Mouse (Mus musculus): ENCODE data around the gene Crb3.

The Crb3 gene

DNA sequence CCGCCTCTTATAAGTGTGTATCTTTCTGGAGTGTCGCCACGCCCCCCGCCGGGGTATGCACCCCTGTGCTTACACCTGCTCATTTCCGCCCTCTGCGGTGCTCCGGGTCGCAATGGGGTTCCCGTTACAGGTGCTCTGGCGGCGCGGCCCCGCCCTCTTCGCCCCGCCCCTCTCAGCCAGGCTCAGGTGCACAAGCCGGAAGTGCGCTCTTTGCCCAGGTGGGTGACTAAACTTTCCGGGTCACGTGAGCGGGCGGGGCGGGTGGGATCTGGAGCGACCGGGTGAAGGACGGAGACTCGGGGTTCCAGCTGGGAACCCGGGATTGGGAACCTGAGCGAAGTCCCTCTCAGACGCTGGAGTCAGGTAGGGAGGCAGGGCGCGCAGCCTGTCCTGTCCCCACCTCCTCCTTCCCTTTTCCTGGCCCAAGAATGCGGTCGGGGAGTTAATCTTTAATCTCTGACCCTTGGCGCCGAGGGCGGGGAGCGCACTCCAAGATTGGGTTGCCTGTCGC is 3.2 kb downstream of the Crb3 start:
- no peak for DNase-seq (ENCODE audit: low read depth, low spot score)

GRCm38 (mm10) chr17:57062548-57062947 is 3.6 kb downstream of the Crb3 start:
- no peak for DNase-seq (ENCODE audit: low read depth, low spot score)

- no peak for DNase-seq (ENCODE audit: low read depth, low spot score)
These were observed 4.1 kb downstream of the Crb3 start for GRCm38 (mm10) chr17:57063031-57063430.

DNA sequence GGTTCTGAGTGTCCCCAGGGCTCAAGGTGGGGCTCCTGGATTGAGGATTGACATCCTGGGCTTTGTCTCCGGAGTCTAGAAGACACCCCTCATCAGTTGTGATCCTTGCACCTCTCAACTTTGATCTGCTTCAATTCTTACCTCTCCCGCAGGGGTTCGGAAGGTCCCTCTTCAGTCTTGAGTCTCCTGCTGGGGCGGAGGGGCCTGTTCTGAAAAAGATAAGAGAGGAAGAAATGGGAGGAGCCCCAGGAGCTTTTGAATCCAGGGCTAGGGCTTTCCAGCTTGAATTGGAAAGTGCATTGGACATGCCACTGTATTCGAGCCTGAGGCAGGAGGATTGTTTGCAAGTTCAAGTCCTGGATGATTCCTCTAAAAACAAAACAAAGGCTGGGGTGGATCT is 8.0 kb downstream of the Crb3 start:
- no peak for DNase-seq (ENCODE audit: low read depth, low spot score)

GRCm38 (mm10) chr17:57070272-57070671 is 11.4 kb downstream of the Crb3 start:
- no peak for DNase-seq (ENCODE audit: low read depth, low spot score)

DNA sequence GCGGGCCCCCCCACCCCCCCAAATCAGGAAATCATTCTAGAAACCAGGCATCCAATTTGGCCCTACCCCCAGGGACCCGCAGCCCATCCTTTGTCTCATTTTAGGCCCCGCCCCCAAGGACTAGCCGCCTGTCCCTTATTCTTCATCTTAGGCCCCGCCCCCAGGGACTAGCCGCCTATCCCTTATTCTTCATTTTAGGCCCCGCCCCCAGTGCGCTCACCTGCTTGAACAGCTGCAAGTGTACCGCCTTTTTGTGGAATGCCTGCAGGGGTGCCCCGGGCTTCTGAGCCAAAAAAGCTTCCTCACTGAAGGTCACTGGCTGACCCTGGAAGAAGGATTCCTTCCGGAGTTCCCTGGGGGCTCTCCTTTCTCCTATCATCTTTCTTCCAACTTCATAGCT is 11.8 kb downstream of the Crb3 start:
- DNase-seq (ENCODE audit: low read depth, low spot score), result no peak

- DNase-seq (ENCODE audit: low read depth, low spot score), result no peak
These were observed 18.0 kb downstream of the Crb3 start for GRCm38 (mm10) chr17:57076916-57077315.

- peak; percentile 13 for DNase-seq (ENCODE audit: low read depth, low spot score)
These were observed 19.4 kb downstream of the Crb3 start, which contains the start of gene Dennd1c for GRCm38 (mm10) chr17:57078336-57078735. Gene Dennd1c, minus strand, starts transcription at chr17:57078514.

- no peak for DNase-seq (ENCODE audit: low read depth, low spot score)
These were observed 21.0 kb downstream of the Crb3 start for GRCm38 (mm10) chr17:57079919-57080318.

DNA sequence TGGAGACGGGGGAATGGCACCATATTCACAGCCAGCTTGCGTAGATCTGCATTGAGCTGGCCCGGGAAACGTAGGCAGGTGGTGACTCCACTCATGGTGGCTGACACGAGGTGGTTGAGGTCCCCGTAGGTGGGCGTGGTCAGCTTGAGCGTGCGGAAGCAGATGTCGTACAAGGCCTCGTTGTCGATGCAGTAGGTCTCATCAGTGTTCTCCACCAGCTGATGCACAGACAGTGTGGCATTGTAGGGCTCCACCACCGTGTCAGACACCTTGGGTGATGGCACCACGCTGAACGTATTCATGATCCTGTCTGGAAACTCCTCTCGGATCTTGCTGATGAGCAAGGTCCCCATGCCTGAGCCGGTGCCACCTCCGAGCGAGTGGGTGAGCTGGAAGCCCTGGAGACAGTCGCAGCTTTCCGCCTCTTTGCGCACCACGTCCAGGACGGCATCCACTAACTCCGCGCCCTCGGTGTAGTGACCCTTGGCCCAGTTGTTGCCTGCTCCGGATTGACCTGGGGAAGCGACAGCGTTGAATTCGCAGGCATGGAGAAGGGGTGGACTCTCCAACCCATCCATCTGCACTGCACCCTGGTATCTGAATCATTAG is 22.4 kb downstream of the Crb3 start:
- no peak for DNase-seq (ENCODE audit: low read depth, low spot score)

DNA sequence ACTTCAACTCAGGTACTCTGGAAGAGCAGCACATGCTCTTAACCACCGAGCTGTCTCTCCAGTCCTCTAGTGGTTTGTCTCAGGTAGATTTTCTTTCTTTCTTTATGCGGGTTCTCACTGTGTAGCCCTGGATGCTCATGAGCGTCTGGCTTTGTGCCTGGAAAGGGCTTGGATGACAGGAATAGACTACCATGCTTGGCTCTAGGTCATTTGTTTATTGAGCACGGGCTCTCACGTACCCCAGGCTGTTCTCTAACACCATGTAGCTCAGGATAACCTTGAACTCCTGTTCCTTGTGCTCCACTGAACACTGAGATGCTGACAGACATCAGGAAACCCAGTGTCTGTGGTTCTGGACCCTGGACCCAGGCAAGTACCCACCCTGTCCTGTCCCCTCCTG is 23.6 kb downstream of the Crb3 start:
- no peak for DNase-seq (ENCODE audit: low read depth, low spot score)

DNA sequence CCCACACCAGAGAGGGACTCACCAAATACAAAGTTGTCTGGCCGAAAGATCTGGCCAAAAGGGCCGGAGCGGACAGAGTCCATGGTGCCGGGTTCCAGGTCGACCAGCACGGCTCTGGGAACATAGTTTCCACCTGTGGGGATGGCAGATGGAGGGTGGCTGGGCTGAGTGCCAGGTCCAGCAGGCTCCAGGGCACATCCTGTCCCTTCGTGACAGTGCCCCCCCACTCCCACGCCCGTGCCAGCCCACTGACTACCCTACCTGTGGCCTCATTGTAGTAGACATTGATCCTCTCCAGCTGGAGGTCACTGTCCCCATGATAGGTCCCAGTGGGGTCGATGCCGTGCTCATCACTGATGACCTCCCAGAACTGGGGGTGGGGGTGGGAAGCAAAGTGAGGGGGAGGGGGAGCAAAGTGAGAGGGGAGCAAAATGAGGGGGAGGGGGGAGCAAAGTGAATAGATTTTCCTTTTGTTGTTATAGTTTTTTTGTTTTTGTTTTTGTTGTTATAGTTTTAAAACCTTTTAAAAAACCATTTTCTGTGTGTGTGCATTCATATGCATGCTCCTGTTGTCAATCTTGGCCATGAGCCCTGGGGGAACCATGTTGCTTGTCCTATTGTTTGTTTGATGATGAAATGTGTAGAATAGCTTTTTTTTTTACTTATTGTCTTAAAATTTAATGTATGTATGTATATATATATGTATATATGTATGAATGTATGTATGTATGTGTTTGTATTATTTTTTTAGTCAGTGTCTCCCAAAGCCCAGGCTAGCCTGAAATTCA is 27.3 kb downstream of the Crb3 start:
- DNase-seq (ENCODE audit: low read depth, low spot score), result no peak

GRCm38 (mm10) chr17:57087049-57087832 is 28.3 kb downstream of the Crb3 start, which contains the start of gene Tubb4a:
Gene Tubb4a, minus strand, starts transcription at chr17:57087782.
- peak; percentile 20 for DNase-seq (ENCODE audit: low read depth, low spot score)

- no peak for DNase-seq (ENCODE audit: low read depth, low spot score)
These were observed 35.3 kb downstream of the Crb3 start for GRCm38 (mm10) chr17:57094222-57094621.

GRCm38 (mm10) chr17:57095855-57096622 is 37.1 kb downstream of the Crb3 start:
- DNase-seq (ENCODE audit: low read depth, low spot score), result peak; percentile 54

- peak; percentile 39 for DNase-seq (ENCODE audit: low read depth, low spot score)
These were observed 37.7 kb downstream of the Crb3 start for GRCm38 (mm10) chr17:57096623-57096920.

DNA sequence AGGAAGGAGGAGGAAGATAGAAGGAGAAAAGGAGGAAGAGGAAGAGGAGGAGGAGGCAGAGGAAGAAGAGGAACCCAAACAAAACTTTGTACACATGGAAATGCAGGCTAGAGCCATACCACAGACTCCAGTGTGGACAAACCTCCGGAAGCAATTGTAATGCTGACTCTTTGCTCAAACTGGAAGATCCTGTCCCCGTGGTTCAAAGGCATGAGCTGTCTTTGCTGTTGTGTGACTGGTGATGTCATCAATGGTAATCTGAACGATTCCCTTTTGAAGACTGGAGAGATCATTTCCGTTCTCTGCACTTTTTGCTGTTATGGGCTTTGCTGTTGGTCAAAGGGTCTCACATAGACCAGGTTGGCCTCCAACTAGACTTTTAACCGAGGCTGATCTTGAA is 39.4 kb downstream of the Crb3 start:
- DNase-seq (ENCODE audit: low read depth, low spot score), result no peak

GRCm38 (mm10) chr17:57099629-57100325 is 40.9 kb downstream of the Crb3 start:
- DNase-seq (ENCODE audit: low read depth, low spot score), result no peak

GRCm38 (mm10) chr17:57102276-57102675 is 43.4 kb downstream of the Crb3 start:
- peak; percentile 45 for DNase-seq (ENCODE audit: low read depth, low spot score)

GRCm38 (mm10) chr17:57104496-57104895 is 45.6 kb downstream of the Crb3 start:
- no peak for DNase-seq (ENCODE audit: low read depth, low spot score)

Measured in skeletal muscle tissue, adult 2 months (tissue).